11 mouse cellular contexts compared by ENCODE assay signal in genomic region chr10:23015935-23016694, GRCm38 (mm10).
DNase-seq lines count a peak whose midpoint lies in the region; ATAC-seq lines count a peak whose summit lies in the region.
"Had no signal": no experiment of that assay in that cellular context is flagged by ENCODE, and none has a peak within 500 bp of the region (broad histone marks: within the 10 kb centered on the region; RNA-seq: fewer than 3 reads in every experiment).

No protein-coding gene starts in this region.

- no peak for ATAC-seq in kidney, embryonic 16.5 days (ENCODE audit: low FRiP score, low TSS enrichment)
- ATAC-seq in hindbrain, embryonic 15.5 days (ENCODE audit: low FRiP score, low read depth) = peak; percentile 69
- 0 out of 2 replicates have a peak, but pooled peaks have one; percentile 18 for ATAC-seq in stomach, embryonic 15.5 days (ENCODE audit: insufficient read depth, low FRiP score, low read depth)

- H3K27ac ChIP-seq in kidney, embryonic 16.5 days (ENCODE audit: low read length) = peak overlapping the region; percentile 86
- peak overlapping the region; percentile 42 for H3K27ac ChIP-seq in hindbrain, embryonic 15.5 days (replicated peaks)
- H3K27ac ChIP-seq in stomach, embryonic 15.5 days = peak overlapping the region; percentile 85
- H3K27ac ChIP-seq: heart, embryonic 13.5 days had no signal

- 43% methylated on average over 3 of the region's 3 CpGs for WGBS in kidney, embryonic 16.5 days
- 41% methylated on average over 3 of the region's 3 CpGs for WGBS in hindbrain, embryonic 15.5 days
- WGBS in stomach, embryonic 15.5 days = 39% methylated on average over 3 of the region's 3 CpGs

- no peak overlapping the region for H3K9ac ChIP-seq in kidney, embryonic 16.5 days (replicated peaks; ENCODE audit: low read length)
- H3K9ac ChIP-seq in hindbrain, embryonic 15.5 days = no peak overlapping the region
- H3K9ac ChIP-seq in stomach, embryonic 15.5 days = no peak overlapping the region
- H3K9ac ChIP-seq: heart, embryonic 13.5 days had no signal

- H3K4me1 ChIP-seq in kidney, embryonic 16.5 days (ENCODE audit: insufficient read depth, low read length) = peaks cover 8% of the 10 kb centered on the region; the same call in 1 of the 2 replicates
- 0 out of 2 replicates have a peak, but pooled peaks cover 7% of the 10 kb centered on the region for H3K4me1 ChIP-seq in hindbrain, embryonic 15.5 days (replicated peaks)
- H3K4me1 ChIP-seq in stomach, embryonic 15.5 days = no peaks in the 10 kb centered on the region
- H3K4me1 ChIP-seq: heart, embryonic 13.5 days had no signal

- no peak overlapping the region for H3K4me3 ChIP-seq in kidney, embryonic 16.5 days (ENCODE audit: low read length)
- no peak overlapping the region for H3K4me3 ChIP-seq in hindbrain, embryonic 15.5 days
- H3K4me3 ChIP-seq in stomach, embryonic 15.5 days (replicated peaks) = no peak overlapping the region
- H3K4me3 ChIP-seq: erythroblast, embryonic 14.5 days; heart, embryonic 13.5 days had no signal

- H3K9me3 ChIP-seq in kidney, embryonic 16.5 days (ENCODE audit: low read length) = no peaks in the 10 kb centered on the region
- H3K9me3 ChIP-seq in hindbrain, embryonic 15.5 days = no peaks in the 10 kb centered on the region
- H3K9me3 ChIP-seq in stomach, embryonic 15.5 days = no peaks in the 10 kb centered on the region
- H3K9me3 ChIP-seq: heart, embryonic 13.5 days had no signal

- no peak for DNase-seq in kidney, postnatal 25 days
- peak; percentile 30 for DNase-seq in lung, postnatal 36 days
- no peak for DNase-seq in cerebellum, postnatal 25 days
- no peak for DNase-seq in layer of hippocampus, adult 11-12 months (ENCODE audit: low spot score)
- DNase-seq: cerebellum, adult 2 months had no signal

- no peaks in the 10 kb centered on the region for H3K27me3 ChIP-seq in kidney, embryonic 16.5 days (ENCODE audit: insufficient read depth, low read length)
- no peaks in the 10 kb centered on the region for H3K27me3 ChIP-seq in hindbrain, embryonic 15.5 days
- no peaks in the 10 kb centered on the region for H3K27me3 ChIP-seq in stomach, embryonic 15.5 days (replicated peaks)
- H3K27me3 ChIP-seq: heart, embryonic 13.5 days had no signal

- no peak overlapping the region for H3K4me2 ChIP-seq in kidney, embryonic 16.5 days (replicated peaks; ENCODE audit: low read depth, low read length)
- H3K4me2 ChIP-seq in hindbrain, embryonic 15.5 days = no peak overlapping the region
- H3K4me2 ChIP-seq in stomach, embryonic 15.5 days = no peak overlapping the region
- H3K4me2 ChIP-seq: heart, embryonic 13.5 days; liver, embryonic 11.5 days had no signal

- no peaks in the 10 kb centered on the region for H3K36me3 ChIP-seq in kidney, embryonic 16.5 days (ENCODE audit: insufficient read depth, low read length)
- no peaks in the 10 kb centered on the region for H3K36me3 ChIP-seq in hindbrain, embryonic 15.5 days
- H3K36me3 ChIP-seq in stomach, embryonic 15.5 days = no peaks in the 10 kb centered on the region
- H3K36me3 ChIP-seq: heart, embryonic 13.5 days had no signal
